Mouse (Mus musculus): ENCODE data around the gene Phactr1. TPM values are rescaled to one million over a fixed set of nuclear protein-coding genes. Genes with fewer than 3 reads are reported as not detected.
"Not testable (repeated sequence)": the region's sequence is repeated elsewhere in the genome, so short reads cannot be mapped to it uniquely, and the experiment has no call there.

The Phactr1 gene
- total and polyA plus RNA-seq, 3 experiments: 0.11 TPM; not detected in 2

DNA sequence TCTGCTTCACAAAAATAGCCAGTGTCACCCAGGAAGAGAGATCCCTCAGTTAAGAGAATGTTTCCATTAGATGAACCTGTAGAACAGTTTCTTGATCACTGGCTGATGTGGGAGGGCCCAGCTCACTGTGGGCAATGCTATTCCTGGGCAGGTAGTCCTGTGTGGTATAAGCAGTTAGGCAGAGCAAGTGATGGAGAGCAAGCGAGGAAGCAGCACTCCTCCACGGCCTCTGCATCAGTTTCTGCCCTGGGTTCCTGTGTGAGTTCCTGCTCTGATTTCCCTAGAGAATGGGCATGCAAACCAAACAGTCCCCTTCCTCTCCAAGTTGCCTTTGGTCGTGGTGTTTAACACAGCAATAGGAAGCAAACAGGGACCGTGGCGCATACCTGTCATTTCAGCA is 251.6 kb downstream of the Phactr1 start:
- ATAC-seq (ENCODE audit: extremely low read depth, insufficient number of reproducible peaks, low FRiP score, poor library complexity, severe bottlenecking) (no peak), DNase-seq (ENCODE audit: low spot score) (no peak)
- no peaks in the 10 kb centered on the region for H3K4me1 ChIP-seq (ENCODE audit: insufficient read depth, low read depth, low read length)
- H3K36me3 ChIP-seq (replicated peaks): no peaks in the 10 kb centered on the region
- H3K9me3 ChIP-seq (replicated peaks): no peaks in the 10 kb centered on the region
- no peaks in the 10 kb centered on the region for H3K27me3 ChIP-seq (ENCODE audit: insufficient read depth, low read length)
- no peak overlapping the region for H3K4me3 ChIP-seq (ENCODE audit: low read depth, low read length)
- TF ChIP-seq POLR2AphosphoS5 (IDR thresholded peaks at IDR 0.05; ENCODE audit: insufficient replicate concordance, low read depth, low read length) (no peak), GATA2 (IDR thresholded peaks at IDR 0.05; ENCODE audit: borderline replicate concordance, low read depth, low read length) (no peak), GATA1 (IDR thresholded peaks at IDR 0.05; ENCODE audit: borderline replicate concordance, low read length) (no peak), CTCF (IDR thresholded peaks at IDR 0.05; ENCODE audit: low read depth, low read length) (no peak), TAL1 (conservative IDR thresholded peaks at IDR 0.05; ENCODE audit: low read depth, low read length) (no peak)

DNA sequence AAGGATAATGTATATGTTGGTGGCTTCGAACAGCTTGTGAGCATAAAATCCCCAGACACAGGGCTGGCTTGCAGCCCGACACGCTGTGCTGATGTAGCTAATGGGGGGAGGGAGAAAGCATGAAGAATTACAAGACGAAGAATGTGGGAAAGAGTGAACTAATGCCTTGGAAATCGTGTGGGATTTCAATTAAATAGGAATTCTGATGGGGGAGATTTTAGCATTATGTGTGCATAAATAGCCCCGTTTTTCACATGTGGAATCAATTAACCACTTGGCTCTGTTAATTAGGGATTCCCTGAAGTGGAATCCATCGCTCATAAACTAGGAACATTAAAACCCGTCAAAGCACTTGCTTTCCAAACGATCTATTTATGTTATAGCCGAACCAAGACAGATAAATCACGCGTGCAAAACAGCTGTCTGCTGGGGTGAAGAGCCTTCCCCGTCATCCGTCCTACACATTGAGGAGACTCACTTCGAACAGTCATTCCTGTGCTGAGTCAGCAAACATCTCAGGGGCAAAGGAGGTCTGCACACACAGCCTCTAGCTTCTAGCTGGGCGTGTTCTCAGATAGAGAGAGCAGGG is 254.2 kb downstream of the Phactr1 start:
- Histone ChIP-seq H3K9me3 (replicated peaks) (no peaks in the 10 kb centered on the region), H3K27me3 (ENCODE audit: insufficient read depth, low read length) (no peaks in the 10 kb centered on the region), H3K36me3 (replicated peaks) (no peaks in the 10 kb centered on the region), H3K4me1 (ENCODE audit: insufficient read depth, low read depth, low read length) (no peaks in the 10 kb centered on the region), H3K4me3 (ENCODE audit: low read depth, low read length) (no peak overlapping the region)
- DNase-seq (ENCODE audit: low spot score): no peak
- ATAC-seq (ENCODE audit: extremely low read depth, insufficient number of reproducible peaks, low FRiP score, poor library complexity, severe bottlenecking): no peak
- TF ChIP-seq GATA2 (IDR thresholded peaks at IDR 0.05; ENCODE audit: borderline replicate concordance, low read depth, low read length) (no peak), POLR2AphosphoS5 (IDR thresholded peaks at IDR 0.05; ENCODE audit: insufficient replicate concordance, low read depth, low read length) (no peak), CTCF (IDR thresholded peaks at IDR 0.05; ENCODE audit: low read depth, low read length) (no peak), TAL1 (conservative IDR thresholded peaks at IDR 0.05; ENCODE audit: low read depth, low read length) (no peak), GATA1 (IDR thresholded peaks at IDR 0.05; ENCODE audit: borderline replicate concordance, low read length) (no peak)

DNA sequence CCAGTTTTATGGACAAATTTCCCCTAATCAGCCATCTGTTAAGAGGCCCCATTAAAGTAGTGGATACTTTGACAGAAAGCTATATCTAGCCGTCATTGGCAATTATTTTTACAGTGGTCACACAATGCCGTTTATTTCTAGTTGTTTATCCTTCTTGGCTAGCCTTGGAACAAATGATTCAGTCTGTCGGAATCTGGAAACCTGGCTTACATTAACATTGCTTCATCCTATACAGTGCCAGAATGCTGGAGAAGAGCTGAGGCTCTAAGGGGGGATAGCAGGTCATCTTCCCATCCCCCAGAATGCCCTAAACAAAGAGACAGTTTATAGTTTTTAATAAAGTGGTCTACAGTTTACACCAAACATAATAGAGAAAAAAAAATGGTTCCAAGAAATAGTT is 257.4 kb downstream of the Phactr1 start:
- no peak for TF ChIP-seq POLR2AphosphoS5 (IDR thresholded peaks at IDR 0.05; ENCODE audit: insufficient replicate concordance, low read depth, low read length)
- no peak for TF ChIP-seq TAL1 (conservative IDR thresholded peaks at IDR 0.05; ENCODE audit: low read depth, low read length)
- no peak for TF ChIP-seq GATA1 (IDR thresholded peaks at IDR 0.05; ENCODE audit: borderline replicate concordance, low read length)
- no peak for TF ChIP-seq CTCF (IDR thresholded peaks at IDR 0.05; ENCODE audit: low read depth, low read length)
- no peak for TF ChIP-seq GATA2 (IDR thresholded peaks at IDR 0.05; ENCODE audit: borderline replicate concordance, low read depth, low read length)
- Histone ChIP-seq H3K27me3 (ENCODE audit: insufficient read depth, low read length) (no peaks in the 10 kb centered on the region), H3K36me3 (replicated peaks) (no peaks in the 10 kb centered on the region), H3K4me1 (ENCODE audit: insufficient read depth, low read depth, low read length) (no peaks in the 10 kb centered on the region), H3K9me3 (replicated peaks) (no peaks in the 10 kb centered on the region), H3K4me3 (ENCODE audit: low read depth, low read length) (no peak overlapping the region)
- ATAC-seq (ENCODE audit: extremely low read depth, insufficient number of reproducible peaks, low FRiP score, poor library complexity, severe bottlenecking) (no peak), DNase-seq (ENCODE audit: low spot score) (no peak)

DNA sequence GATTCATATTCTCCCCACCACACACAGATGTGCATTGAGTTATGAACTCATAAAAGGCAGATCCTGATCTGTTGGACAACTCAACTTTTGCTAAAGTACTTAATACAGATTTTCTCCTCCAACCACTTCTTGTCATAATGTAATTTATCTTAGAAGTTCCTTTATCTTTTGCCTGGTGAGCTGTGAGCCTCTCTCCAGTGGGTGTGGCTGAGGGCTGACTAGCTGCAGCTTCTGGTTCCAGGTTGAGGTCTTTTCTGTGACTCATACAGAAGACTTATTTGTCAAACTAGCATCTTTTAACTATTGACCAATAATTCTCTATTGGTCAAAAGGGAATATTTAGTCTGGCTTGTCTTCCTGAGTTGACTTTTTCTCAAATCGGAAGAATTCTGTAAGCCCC is 257.9 kb downstream of the Phactr1 start:
- no peak overlapping the region for H3K4me3 ChIP-seq (ENCODE audit: low read depth, low read length)
- no peak for ATAC-seq (ENCODE audit: extremely low read depth, insufficient number of reproducible peaks, low FRiP score, poor library complexity, severe bottlenecking)
- TF ChIP-seq GATA2 (IDR thresholded peaks at IDR 0.05; ENCODE audit: borderline replicate concordance, low read depth, low read length) (no peak), GATA1 (IDR thresholded peaks at IDR 0.05; ENCODE audit: borderline replicate concordance, low read length) (no peak), TAL1 (conservative IDR thresholded peaks at IDR 0.05; ENCODE audit: low read depth, low read length) (no peak), CTCF (IDR thresholded peaks at IDR 0.05; ENCODE audit: low read depth, low read length) (no peak), POLR2AphosphoS5 (IDR thresholded peaks at IDR 0.05; ENCODE audit: insufficient replicate concordance, low read depth, low read length) (no peak)
- DNase-seq (ENCODE audit: low spot score): no peak
- H3K27me3 ChIP-seq (ENCODE audit: insufficient read depth, low read length): no peaks in the 10 kb centered on the region
- no peaks in the 10 kb centered on the region for H3K36me3 ChIP-seq (replicated peaks)
- no peaks in the 10 kb centered on the region for H3K4me1 ChIP-seq (ENCODE audit: insufficient read depth, low read depth, low read length)
- no peaks in the 10 kb centered on the region for H3K9me3 ChIP-seq (replicated peaks)

DNA sequence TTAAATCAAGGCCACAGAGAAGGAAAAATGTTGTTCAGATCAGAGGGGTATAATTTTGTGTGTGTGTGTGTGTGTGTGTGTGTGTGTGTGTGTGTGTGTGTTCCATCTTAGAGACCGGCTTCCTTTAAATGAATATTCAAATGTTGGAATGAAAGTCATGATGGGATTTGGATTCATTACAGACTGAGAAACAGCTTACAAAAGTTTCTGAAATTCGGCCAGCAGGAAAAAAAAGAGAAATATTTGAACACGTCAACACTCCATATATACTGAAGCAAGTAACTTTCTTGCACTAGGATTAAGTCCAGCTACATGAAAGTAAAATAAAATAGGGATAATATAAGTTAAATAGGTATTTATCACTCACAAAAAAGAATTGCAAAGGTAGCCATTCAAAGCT is 259.8 kb downstream of the Phactr1 start:
- Histone ChIP-seq H3K4me3 (ENCODE audit: low read depth, low read length) (no peak overlapping the region), H3K27me3 (ENCODE audit: insufficient read depth, low read length) (no peaks in the 10 kb centered on the region), H3K9me3 (replicated peaks) (no peaks in the 10 kb centered on the region), H3K36me3 (replicated peaks) (no peaks in the 10 kb centered on the region), H3K4me1 (ENCODE audit: insufficient read depth, low read depth, low read length) (no peaks in the 10 kb centered on the region)
- DNase-seq (ENCODE audit: low spot score) (no peak), ATAC-seq (ENCODE audit: extremely low read depth, insufficient number of reproducible peaks, low FRiP score, poor library complexity, severe bottlenecking) (no peak)
- TF ChIP-seq GATA1 (IDR thresholded peaks at IDR 0.05; ENCODE audit: borderline replicate concordance, low read length) (no peak), TAL1 (conservative IDR thresholded peaks at IDR 0.05; ENCODE audit: low read depth, low read length) (no peak), POLR2AphosphoS5 (IDR thresholded peaks at IDR 0.05; ENCODE audit: insufficient replicate concordance, low read depth, low read length) (no peak)

DNA sequence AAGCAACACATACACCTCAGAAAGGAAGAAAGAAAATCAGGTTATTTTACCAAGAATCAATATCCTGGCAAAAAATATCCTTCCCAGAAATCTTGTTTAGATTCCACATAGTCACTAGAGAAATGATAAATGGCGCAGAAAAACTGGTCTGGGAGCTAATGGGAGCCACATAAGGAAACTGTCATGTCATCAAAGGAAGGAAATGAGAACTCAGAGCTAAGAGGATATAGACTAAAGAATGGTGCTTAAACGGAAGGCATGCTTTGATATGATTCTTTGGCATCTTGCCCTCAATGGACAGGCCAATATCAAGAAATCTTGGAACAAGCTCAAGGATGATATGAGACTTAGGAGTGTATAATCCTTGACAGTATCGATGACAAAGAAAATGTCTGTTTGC is 263.7 kb downstream of the Phactr1 start:
- H3K9me3 ChIP-seq (replicated peaks): no peaks in the 10 kb centered on the region
- H3K4me1 ChIP-seq (ENCODE audit: insufficient read depth, low read depth, low read length): no peaks in the 10 kb centered on the region
- H3K4me3 ChIP-seq (ENCODE audit: low read depth, low read length): no peak overlapping the region
- DNase-seq (ENCODE audit: low spot score) (no peak), ATAC-seq (ENCODE audit: extremely low read depth, insufficient number of reproducible peaks, low FRiP score, poor library complexity, severe bottlenecking) (no peak)
- H3K27me3 ChIP-seq (ENCODE audit: insufficient read depth, low read length): no peaks in the 10 kb centered on the region
- TF ChIP-seq GATA1 (IDR thresholded peaks at IDR 0.05; ENCODE audit: borderline replicate concordance, low read length) (no peak), POLR2AphosphoS5 (IDR thresholded peaks at IDR 0.05; ENCODE audit: insufficient replicate concordance, low read depth, low read length) (no peak), CTCF (IDR thresholded peaks at IDR 0.05; ENCODE audit: low read depth, low read length) (no peak), TAL1 (conservative IDR thresholded peaks at IDR 0.05; ENCODE audit: low read depth, low read length) (no peak), GATA2 (IDR thresholded peaks at IDR 0.05; ENCODE audit: borderline replicate concordance, low read depth, low read length) (no peak)
- H3K36me3 ChIP-seq (replicated peaks): no peaks in the 10 kb centered on the region

DNA sequence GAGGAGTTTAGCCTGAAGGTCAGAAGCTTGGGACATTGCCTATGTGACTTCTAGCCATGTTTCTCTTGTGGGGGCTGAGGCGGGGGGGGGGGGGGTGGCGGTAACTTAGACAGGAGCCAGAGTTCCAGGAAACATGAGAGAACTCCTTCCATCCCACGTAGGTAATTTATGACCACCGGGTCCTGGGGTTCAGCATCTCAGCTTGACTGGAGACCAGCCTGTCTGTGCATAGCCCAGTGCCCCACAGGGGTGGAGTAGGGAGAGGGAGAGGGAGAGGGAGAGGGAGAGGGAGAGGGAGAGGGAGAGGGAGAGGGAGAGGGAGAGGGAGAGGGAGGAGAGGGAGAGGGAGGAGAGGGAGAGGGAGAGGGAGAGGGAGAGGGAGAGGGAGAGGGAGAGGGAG is 264.8 kb downstream of the Phactr1 start:
- not testable (repeated sequence) for H3K27me3 ChIP-seq (ENCODE audit: insufficient read depth, low read length); H3K36me3 ChIP-seq (replicated peaks); H3K4me3 ChIP-seq (ENCODE audit: low read depth, low read length); H3K9me3 ChIP-seq (replicated peaks); DNase-seq (ENCODE audit: low spot score); H3K4me1 ChIP-seq (ENCODE audit: insufficient read depth, low read depth, low read length); ATAC-seq (ENCODE audit: extremely low read depth, insufficient number of reproducible peaks, low FRiP score, poor library complexity, severe bottlenecking)
